Mouse (Mus musculus) heart, postnatal 0 days (tissue): ENCODE measurements at regions not wholly inside any gene's neighbourhood (a gene's known extent, or its start where the extent isn't known, plus 50 kb on each side); places are given as distances from the start of the nearest gene placed in this dataset.

Experiments
- ATAC-seq: fragments of 200-750 bp; cut with Nextera tagmentation; 2 replicates; pipeline ENCODE4 v1.8.0; 2017; ENCODE audit warnings: low read depth, moderate number of reproducible peaks, moderate library complexity; ENCODE audit not compliant: insufficient read depth
- DNase-seq: peaks from one replicate; pipeline ENCODE4 v3.0.0-alpha.2; 2016; ENCODE audit warnings: low spot score
- H3K27ac ChIP-seq: fragments of 300-500 bp; sonication (generic); 2 replicates; pipeline ENCODE4 v1.5.1; 2014; ENCODE audit warnings: low read depth, mild to moderate bottlenecking
- H3K27me3 ChIP-seq: fragments of 300-500 bp; sonication (generic); 2 replicates; pipeline ENCODE4 v1.6.1; 2014; ENCODE audit warnings: low read length, mixed read lengths; ENCODE audit not compliant: control insufficient read depth, insufficient read depth
- H3K36me3 ChIP-seq: fragments of 300-500 bp; sonication (generic); replicated peaks from 2 replicates; pipeline ENCODE4 v1.6.1; 2014; ENCODE audit warnings: low read length, mixed read lengths; ENCODE audit not compliant: control insufficient read depth, insufficient read depth
- H3K4me1 ChIP-seq: fragments of 300-500 bp; sonication (generic); 2 replicates; pipeline ENCODE4 v1.6.1; 2014; ENCODE audit warnings: antibody characterized with exemption; ENCODE audit not compliant: control insufficient read depth, insufficient read depth
- H3K4me2 ChIP-seq: fragments of 300-500 bp; sonication (generic); 2 replicates; pipeline ENCODE4 v1.6.1; 2014; ENCODE audit warnings: low read depth, mild to moderate bottlenecking, low read length, moderate library complexity
- H3K4me3 ChIP-seq: fragments of 300-500 bp; sonication (generic); 2 replicates; pipeline ENCODE4 v1.5.1; 2014; ENCODE audit warnings: low read depth, low read length
- H3K9ac ChIP-seq: fragments of 300-500 bp; sonication (generic); replicated peaks from 2 replicates; pipeline ENCODE4 v1.6.1; 2014; ENCODE audit warnings: low read depth, low read length, mixed read lengths
- H3K9me3 ChIP-seq: fragments of 300-500 bp; sonication (generic); replicated peaks from 2 replicates; pipeline ENCODE4 v1.6.1; 2016; ENCODE audit warnings: low read length; ENCODE audit not compliant: control insufficient read depth
- CTCF ChIP-seq: IDR thresholded peaks from 2 replicates; pipeline ENCODE4 v1.5.1; 2016; ENCODE audit warnings: antibody characterized with exemption, control low read depth, low read depth
- EP300 ChIP-seq: IDR thresholded peaks from 2 replicates; pipeline ENCODE4 v1.6.1; 2016; ENCODE audit warnings: antibody characterized with exemption, low read depth
- WGBS: fragments of 180-500 bp; shearing (Covaris S2); extraction: QIAGEN DNeasy Blood & Tissue Kit; methylation state at CpG from one replicate; pipeline ENCODE4 v1.1.7; 2014; 5-methylcytosine and 5-hydroxymethylcytosine counted together

GRCm38 (mm10) chr11:19174305-19175017 lies 155.7 kb upstream of the Meis1 start:
- Histone ChIP-seq H3K4me2 (no peak overlapping the region), H3K4me1 (no peaks in the 10 kb centered on the region)

DNA sequence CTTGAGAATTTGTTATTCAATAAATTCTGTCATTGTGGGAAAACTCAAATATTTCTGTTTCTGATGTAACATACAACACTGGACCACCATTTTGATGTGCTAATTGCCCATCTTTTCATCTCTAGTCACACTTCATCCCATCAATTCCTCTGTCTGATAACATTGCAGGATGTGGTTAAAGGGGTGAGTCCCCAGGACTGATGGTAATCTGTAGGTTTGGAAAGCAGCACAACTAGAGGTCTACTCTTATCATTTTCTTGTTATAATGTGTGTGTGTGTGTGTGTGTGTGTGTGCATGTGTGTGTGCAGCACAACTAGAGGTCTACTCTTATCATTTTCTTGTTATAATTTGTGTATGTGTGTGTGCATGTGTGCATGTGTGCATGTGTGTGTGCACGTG lies 160.5 kb upstream of the Meis1 start:
- no peak for TF ChIP-seq CTCF
- TF ChIP-seq EP300 = no peak
- Histone ChIP-seq H3K27ac (no peak overlapping the region), H3K9me3 (no peaks in the 10 kb centered on the region), H3K9ac (no peak overlapping the region), H3K27me3 (no peaks in the 10 kb centered on the region), H3K4me2 (no peak overlapping the region), H3K4me1 (no peaks in the 10 kb centered on the region), H3K36me3 (no peaks in the 10 kb centered on the region), H3K4me3 (no peak overlapping the region)
- ATAC-seq (no peak), DNase-seq (no peak)
- 88% methylated on average over 1 of the region's 1 CpGs for WGBS

More at GRCm38 (mm10) chr11:19174305-19175017, 155.7 kb upstream of the Meis1 start:
- ATAC-seq (no peak), DNase-seq (no peak)
- WGBS = 78% methylated on average over 13 of the region's 13 CpGs
- Histone ChIP-seq H3K4me3 (no peak overlapping the region), H3K9me3 (no peaks in the 10 kb centered on the region), H3K9ac (no peak overlapping the region), H3K27ac (no peak overlapping the region), H3K27me3 (no peaks in the 10 kb centered on the region), H3K36me3 (no peaks in the 10 kb centered on the region)
- TF ChIP-seq CTCF (no peak), EP300 (no peak)

DNA sequence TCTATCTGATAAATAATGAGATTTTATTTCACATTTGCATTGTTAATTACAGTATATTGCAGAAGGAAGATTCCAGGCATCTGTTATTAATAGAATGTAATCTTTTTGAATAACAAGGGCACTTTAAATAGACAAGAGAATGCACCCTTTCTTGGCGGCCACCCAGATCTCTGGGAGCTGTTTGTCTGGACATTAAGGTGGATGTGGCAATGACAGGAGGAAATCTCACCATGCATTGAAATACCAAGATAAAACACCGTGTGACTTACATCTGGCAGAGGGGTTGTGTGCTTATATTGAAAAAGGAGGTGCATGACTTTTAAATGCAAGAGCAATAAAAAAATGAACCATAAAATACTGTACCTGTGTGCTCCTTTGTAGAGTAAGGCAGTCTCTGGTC lies 171.0 kb upstream of the Meis1 start:
- 0 out of 2 replicates have a peak overlapping the region, but pooled peaks have one; percentile 6 for H3K4me2 ChIP-seq
- H3K9ac ChIP-seq = no peak overlapping the region
- TF ChIP-seq CTCF (no peak), EP300 (no peak)
- no peaks in the 10 kb centered on the region for H3K9me3 ChIP-seq
- no peak overlapping the region for H3K27ac ChIP-seq
- peaks cover 24% of the 10 kb centered on the region for H3K4me1 ChIP-seq
- no peak for ATAC-seq
- no peak overlapping the region for H3K4me3 ChIP-seq
- H3K27me3 ChIP-seq = no peaks in the 10 kb centered on the region
- no peaks in the 10 kb centered on the region for H3K36me3 ChIP-seq
- no peak for DNase-seq
- 9% methylated on average over 2 of the region's 2 CpGs for whole genome bisulfite sequencing

DNA sequence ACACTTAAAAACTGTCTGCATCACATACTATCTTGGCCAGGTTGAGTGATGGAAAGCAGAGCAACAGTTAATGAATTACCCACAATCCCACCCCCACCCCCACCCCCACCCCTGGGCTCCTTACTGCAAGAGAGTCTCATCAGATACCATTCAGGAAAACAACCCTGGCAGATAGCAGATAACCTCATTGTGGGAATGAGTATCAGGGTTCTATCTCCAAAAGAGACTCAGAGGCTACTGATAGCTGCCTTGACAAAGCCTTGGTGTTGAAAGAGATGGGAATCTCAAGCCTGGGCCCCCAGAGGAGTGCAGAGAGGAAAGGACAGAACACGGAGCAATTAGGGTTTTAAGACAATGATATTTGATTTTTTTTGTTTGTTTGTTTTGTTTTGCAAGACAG lies 175.7 kb upstream of the Meis1 start:
- Histone ChIP-seq H3K9me3 (no peaks in the 10 kb centered on the region), H3K4me1 (peaks cover 22% of the 10 kb centered on the region), H3K9ac (no peak overlapping the region), H3K4me2 (no peak overlapping the region), H3K4me3 (no peak overlapping the region), H3K36me3 (no peaks in the 10 kb centered on the region), H3K27ac (no peak overlapping the region), H3K27me3 (no peaks in the 10 kb centered on the region)
- ATAC-seq (no peak), DNase-seq (no peak)
- WGBS = 29% methylated on average over 1 of the region's 1 CpGs
- TF ChIP-seq CTCF = no peak
- TF ChIP-seq EP300 = no peak

DNA sequence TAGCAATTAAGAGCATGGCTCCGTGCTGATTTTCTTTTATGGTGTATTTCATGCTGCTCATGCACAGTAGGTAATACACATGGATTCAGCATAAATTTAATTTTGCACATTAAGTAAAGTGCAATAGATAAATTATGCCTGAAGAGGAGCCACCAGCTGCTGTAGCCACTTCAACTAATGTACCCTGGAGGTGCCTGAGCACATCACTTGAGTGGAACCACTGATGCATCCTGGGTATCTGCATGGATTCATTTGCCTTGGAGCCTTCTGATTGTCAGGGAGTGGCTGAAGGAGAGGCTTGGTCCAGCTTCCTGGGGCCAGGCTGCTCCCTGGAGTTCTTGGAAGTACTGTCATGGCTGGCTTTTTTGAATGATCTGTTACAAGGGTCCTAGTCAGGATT lies 179.0 kb upstream of the Meis1 start:
- ATAC-seq (no peak), DNase-seq (no peak)
- H3K27ac ChIP-seq = no peak overlapping the region
- WGBS = 91% methylated on average over 1 of the region's 1 CpGs
- no peak overlapping the region for H3K9ac ChIP-seq
- H3K27me3 ChIP-seq = no peaks in the 10 kb centered on the region
- H3K36me3 ChIP-seq = no peaks in the 10 kb centered on the region
- no peak overlapping the region for H3K4me3 ChIP-seq
- no peaks in the 10 kb centered on the region for H3K9me3 ChIP-seq
- H3K4me1 ChIP-seq = peaks cover 20% of the 10 kb centered on the region; the same call in 1 of the 2 replicates
- TF ChIP-seq EP300 (no peak), CTCF (no peak)
- no peak overlapping the region for H3K4me2 ChIP-seq
